Mouse (Mus musculus) T-cell, adult 2 months (primary cell): ENCODE data around the gene Frmpd4.

Source experiments
- DNase-seq: peaks from one replicate; pipeline ENCODE4 v3.0.0; 2022; ENCODE audit warnings: low spot score

The Frmpd4 gene

GRCm38 (mm10) chrX:168577131-168577530 lies at the start of gene Frmpd4:
Frmpd4 (minus strand) TSS chrX:168577231.
- DNase-seq: no peak

- DNase-seq: no peak
These were observed 18.2 kb upstream of the Frmpd4 start for GRCm38 (mm10) chrX:168595193-168595592.

GRCm38 (mm10) chrX:168584303-168584702 lies 7.3 kb upstream of the Frmpd4 start:
- DNase-seq: no peak

GRCm38 (mm10) chrX:168571808-168572207 lies 5.2 kb downstream of the Frmpd4 start:
- no peak for DNase-seq

GRCm38 (mm10) chrX:168569231-168569630 lies 7.8 kb downstream of the Frmpd4 start:
- DNase-seq: no peak

- DNase-seq: no peak
These were observed 71.8 kb downstream of the Frmpd4 start for GRCm38 (mm10) chrX:168505254-168505653.

- no peak for DNase-seq
These were observed 121.8 kb downstream of the Frmpd4 start for GRCm38 (mm10) chrX:168455233-168455632.

GRCm38 (mm10) chrX:168431206-168431605 lies 145.8 kb downstream of the Frmpd4 start:
- DNase-seq: no peak

- DNase-seq: no peak
These were observed 147.2 kb downstream of the Frmpd4 start for GRCm38 (mm10) chrX:168429814-168430213.

GRCm38 (mm10) chrX:168415403-168415802 lies 161.6 kb downstream of the Frmpd4 start:
- no peak for DNase-seq

- no peak for DNase-seq
These were observed 173.5 kb downstream of the Frmpd4 start for GRCm38 (mm10) chrX:168403512-168403911.

- DNase-seq: no peak
These were observed 226.6 kb downstream of the Frmpd4 start for GRCm38 (mm10) chrX:168350431-168350830.

GRCm38 (mm10) chrX:168349320-168350225 lies 227.5 kb downstream of the Frmpd4 start:
- no peak for DNase-seq

- no peak for DNase-seq
These were observed 238.8 kb downstream of the Frmpd4 start for GRCm38 (mm10) chrX:168338212-168338611.

- DNase-seq: no peak
These were observed 251.9 kb downstream of the Frmpd4 start for GRCm38 (mm10) chrX:168325161-168325560.

GRCm38 (mm10) chrX:168312158-168312557 lies 264.9 kb downstream of the Frmpd4 start:
- no peak for DNase-seq

- no peak for DNase-seq
These were observed 266.9 kb downstream of the Frmpd4 start for GRCm38 (mm10) chrX:168310143-168310542.

GRCm38 (mm10) chrX:168292506-168292905 lies 284.5 kb downstream of the Frmpd4 start:
- DNase-seq: no peak

GRCm38 (mm10) chrX:168207034-168207433 lies 370.0 kb downstream of the Frmpd4 start:
- no peak for DNase-seq

GRCm38 (mm10) chrX:168191944-168192343 lies 385.1 kb downstream of the Frmpd4 start:
- no peak for DNase-seq

- DNase-seq: no peak
These were observed 387.5 kb downstream of the Frmpd4 start for GRCm38 (mm10) chrX:168189563-168189962.

GRCm38 (mm10) chrX:168163001-168163400 lies 414.0 kb downstream of the Frmpd4 start:
- no peak for DNase-seq

- DNase-seq: no peak
These were observed 418.2 kb downstream of the Frmpd4 start for GRCm38 (mm10) chrX:168158866-168159265.

- DNase-seq: no peak
These were observed 436.0 kb downstream of the Frmpd4 start for GRCm38 (mm10) chrX:168141051-168141450.
